Mouse (Mus musculus) liver, embryonic 12.5 days (tissue): ENCODE data around the gene Cbx6. TPM values are rescaled to one million over a fixed set of nuclear protein-coding genes. Genes with fewer than 3 reads are reported as not detected.
"Not testable (repeated sequence)": the region's sequence is repeated elsewhere in the genome, so short reads cannot be mapped to it uniquely, and the experiment has no call there.

Source experiments
- ATAC-seq: fragments of 200-750 bp; cut with Nextera tagmentation; 2 replicates; pipeline ENCODE4 v1.8.0; 2017; ENCODE audit warnings: moderate number of reproducible peaks, mild to moderate bottlenecking, moderate library complexity
- H3K27ac ChIP-seq: fragments of 300-500 bp; sonication (generic); 2 replicates; pipeline ENCODE4 v1.5.1; 2016; ENCODE audit warnings: mild to moderate bottlenecking
- H3K27me3 ChIP-seq: fragments of 300-500 bp; sonication (generic); replicated peaks from 2 replicates; pipeline ENCODE4 v1.6.1; 2016; ENCODE audit warnings: mild to moderate bottlenecking, moderate library complexity
- H3K36me3 ChIP-seq: fragments of 300-500 bp; sonication (generic); 2 replicates; pipeline ENCODE4 v1.6.1; 2016; ENCODE audit warnings: mild to moderate bottlenecking, moderate library complexity
- H3K4me1 ChIP-seq: fragments of 300-500 bp; sonication (generic); 2 replicates; pipeline ENCODE4 v1.6.1; 2016
- H3K4me2 ChIP-seq: fragments of 300-500 bp; sonication (generic); 2 replicates; pipeline ENCODE4 v1.6.1; 2016; ENCODE audit warnings: mild to moderate bottlenecking, moderate library complexity
- H3K4me3 ChIP-seq: fragments of 300-500 bp; sonication (generic); 2 replicates; pipeline ENCODE4 v1.5.1; 2016; ENCODE audit warnings: mild to moderate bottlenecking, moderate library complexity
- H3K9ac ChIP-seq: fragments of 300-500 bp; sonication (generic); 2 replicates; pipeline ENCODE4 v1.6.1; 2016; ENCODE audit warnings: mild to moderate bottlenecking, moderate library complexity
- H3K9me3 ChIP-seq: fragments of 300-500 bp; sonication (generic); replicated peaks from 2 replicates; pipeline ENCODE4 v1.6.1; 2016; ENCODE audit warnings: mild to moderate bottlenecking, moderate library complexity
- WGBS: fragments of 180-500 bp; shearing (Covaris S2); methylation state at CpG from one replicate; pipeline ENCODE4 v1.1.7; 2016; ENCODE audit not compliant: insufficient replicate concordance; 5-methylcytosine and 5-hydroxymethylcytosine counted together
- polyA plus RNA-seq: library from polyadenylated mRNA; unstranded; fragments of >200 nt; fragmentation: Nextera tagmentation; extraction: Ambion mirVana; gene quantifications from 2 replicates; pipeline ENCODE4 v1.2.1, GENCODE M21; 2016

Cbx6 gene
- polyA plus RNA-seq, 1 experiment from 2014 or later: 11.2 TPM

GRCm38 (mm10) chr15:79828366-79829035 is 6.0 kb downstream of the Cbx6 start:
- peaks cover 42% of the 10 kb centered on the region for H3K4me1 ChIP-seq
- H3K4me2 ChIP-seq: peak overlapping the region; percentile 21
- no peaks in the 10 kb centered on the region for H3K9me3 ChIP-seq
- no peak overlapping the region for H3K9ac ChIP-seq
- no peak overlapping the region for H3K4me3 ChIP-seq
- H3K27me3 ChIP-seq: no peaks in the 10 kb centered on the region; the same call in none of the 2 replicates
- no peak for ATAC-seq
- H3K27ac ChIP-seq: no peak overlapping the region
- WGBS: 47% methylated on average over 46 of the region's 46 CpGs
- peaks cover 36% of the 10 kb centered on the region for H3K36me3 ChIP-seq

- Histone ChIP-seq H3K27me3 (no peaks in the 10 kb centered on the region; the same call in none of the 2 replicates), H3K27ac (no peak overlapping the region), H3K4me2 (no peak overlapping the region), H3K9me3 (no peaks in the 10 kb centered on the region), H3K9ac (no peak overlapping the region), H3K36me3 (peaks cover 43% of the 10 kb centered on the region), H3K4me3 (no peak overlapping the region), H3K4me1 (peaks cover 40% of the 10 kb centered on the region)
- no peak for ATAC-seq
- 84% methylated on average over 11 of the region's 11 CpGs for WGBS
Observed at GRCm38 (mm10) chr15:79827778-79828210, 6.7 kb downstream of the Cbx6 start.

GRCm38 (mm10) chr15:79827061-79827777 is 7.3 kb downstream of the Cbx6 start:
- no peak overlapping the region for H3K9ac ChIP-seq
- no peaks in the 10 kb centered on the region for H3K9me3 ChIP-seq
- peaks cover 40% of the 10 kb centered on the region for H3K4me1 ChIP-seq
- WGBS: 81% methylated on average over 14 of the region's 14 CpGs
- no peak for ATAC-seq
- peaks cover 45% of the 10 kb centered on the region for H3K36me3 ChIP-seq
- H3K27ac ChIP-seq: no peak overlapping the region
- H3K4me3 ChIP-seq: no peak overlapping the region
- no peaks in the 10 kb centered on the region; the same call in none of the 2 replicates for H3K27me3 ChIP-seq
- H3K4me2 ChIP-seq: no peak overlapping the region

GRCm38 (mm10) chr15:79826221-79826935 is 8.1 kb downstream of the Cbx6 start:
- ATAC-seq: no peak
- 68% methylated on average over 9 of the region's 9 CpGs for WGBS
- no peaks in the 10 kb centered on the region; the same call in none of the 2 replicates for H3K27me3 ChIP-seq
- H3K9me3 ChIP-seq: no peaks in the 10 kb centered on the region
- H3K9ac ChIP-seq: no peak overlapping the region
- peaks cover 40% of the 10 kb centered on the region for H3K36me3 ChIP-seq
- no peak overlapping the region for H3K4me3 ChIP-seq
- H3K4me2 ChIP-seq: no peak overlapping the region
- H3K27ac ChIP-seq: no peak overlapping the region
- H3K4me1 ChIP-seq: peaks cover 37% of the 10 kb centered on the region

- Histone ChIP-seq H3K4me3 (no peak overlapping the region), H3K4me1 (peaks cover 34% of the 10 kb centered on the region), H3K27ac (no peak overlapping the region), H3K4me2 (no peak overlapping the region), H3K27me3 (no peaks in the 10 kb centered on the region; the same call in none of the 2 replicates), H3K36me3 (peaks cover 38% of the 10 kb centered on the region), H3K9ac (no peak overlapping the region), H3K9me3 (no peaks in the 10 kb centered on the region)
- 55% methylated on average over 14 of the region's 14 CpGs for WGBS
- no peak for ATAC-seq
Observed at GRCm38 (mm10) chr15:79825146-79825825, 9.2 kb downstream of the Cbx6 start.

- Histone ChIP-seq H3K36me3 (peaks cover 35% of the 10 kb centered on the region), H3K27ac (no peak overlapping the region), H3K4me1 (peaks cover 34% of the 10 kb centered on the region), H3K9ac (no peak overlapping the region), H3K27me3 (no peaks in the 10 kb centered on the region; the same call in none of the 2 replicates), H3K9me3 (no peaks in the 10 kb centered on the region), H3K4me2 (no peak overlapping the region), H3K4me3 (no peak overlapping the region)
- ATAC-seq: no peak
- 48% methylated on average over 19 of the region's 19 CpGs for WGBS
Observed at GRCm38 (mm10) chr15:79823588-79824280, 10.8 kb downstream of the Cbx6 start.

GRCm38 (mm10) chr15:79822265-79823199 is 12.0 kb downstream of the Cbx6 start:
- WGBS: 57% methylated on average over 13 of the region's 13 CpGs
- Histone ChIP-seq H3K9me3 (no peaks in the 10 kb centered on the region), H3K4me2 (no peak overlapping the region), H3K27ac (no peak overlapping the region), H3K4me1 (peaks cover 29% of the 10 kb centered on the region), H3K4me3 (no peak overlapping the region), H3K36me3 (peaks cover 23% of the 10 kb centered on the region), H3K9ac (no peak overlapping the region), H3K27me3 (no peaks in the 10 kb centered on the region)
- no peak for ATAC-seq

GRCm38 (mm10) chr15:79818325-79818724 is 16.2 kb downstream of the Cbx6 start:
- no peak for ATAC-seq
- Histone ChIP-seq H3K27ac (no peak overlapping the region), H3K4me3 (no peak overlapping the region), H3K4me1 (peaks cover 13% of the 10 kb centered on the region), H3K9ac (no peak overlapping the region), H3K36me3 (peaks cover 7% of the 10 kb centered on the region), H3K9me3 (no peaks in the 10 kb centered on the region), H3K27me3 (peaks cover 26% of the 10 kb centered on the region; the same call in 1 of the 2 replicates), H3K4me2 (no peak overlapping the region)
- whole genome bisulfite sequencing: 62% methylated on average over 4 of the region's 4 CpGs

- Histone ChIP-seq H3K4me3 (no peak overlapping the region), H3K27ac (no peak overlapping the region), H3K4me2 (no peak overlapping the region), H3K36me3 (no peaks in the 10 kb centered on the region), H3K27me3 (peaks cover 64% of the 10 kb centered on the region), H3K9me3 (no peaks in the 10 kb centered on the region), H3K9ac (no peak overlapping the region), H3K4me1 (no peaks in the 10 kb centered on the region)
- no peak for ATAC-seq
- 39% methylated on average over 8 of the region's 8 CpGs for WGBS
Observed at GRCm38 (mm10) chr15:79813666-79814258, 20.7 kb downstream of the Cbx6 start.

GRCm38 (mm10) chr15:79812840-79813239 is 21.6 kb downstream of the Cbx6 start:
- H3K4me2 ChIP-seq, H3K9ac ChIP-seq, H3K4me3 ChIP-seq, H3K9me3 ChIP-seq, H3K27ac ChIP-seq, ATAC-seq, H3K36me3 ChIP-seq, H3K4me1 ChIP-seq: not testable (repeated sequence)
- H3K27me3 ChIP-seq: peaks cover 74% of the 10 kb centered on the region
- 46% methylated on average over 2 of the region's 2 CpGs for WGBS
